In genomic region chr16:44240406-44240805, GRCm38 (mm10) we compare ENCODE assay signal across 12 mouse cellular contexts.
DNase-seq lines count a peak whose midpoint lies in the region.
"Had no signal": no experiment of that assay in that cellular context is flagged by ENCODE, and none has a peak within 500 bp of the region (broad histone marks: within the 10 kb centered on the region; RNA-seq: fewer than 3 reads in every experiment).

No protein-coding gene starts in this region.

- DNase-seq in adrenal gland, postnatal 36 days: peak; percentile 40 to 54
- no peak for DNase-seq in adrenal gland, adult 8-10 months
- peak; percentile 60 for DNase-seq in 3T3-L1 (ENCODE audit: low read depth, low spot score)
- peak; percentile 50 for DNase-seq in 416B (ENCODE audit: low read depth)
- DNase-seq in MN1 (ENCODE audit: low spot score): peak; percentile 24
- no peak for DNase-seq in cerebellum, postnatal 14 days
- DNase-seq in ovary, postnatal 36 days (ENCODE audit: low spot score): no peak
- DNase-seq: cerebellum, adult 18-20 months; cerebellum, adult 9-11 months; gastrocnemius, postnatal 10 days; heart, adult 2 months; kidney, adult 8-10 months had no signal

Comparison
In these comparisons a context has a peak if more than half of its experiments do, and no peak if none do; other contexts are left out.
1. DNase-seq: peak in adrenal gland, postnatal 36 days (2 of 2), 3T3-L1 (single experiment), 416B (single experiment) and MN1 (single experiment); none in adrenal gland, adult 8-10 months (single experiment), cerebellum, postnatal 14 days (0 of 2) and ovary, postnatal 36 days (single experiment).